Mouse (Mus musculus): ENCODE results near the gene Crk.

- TF ChIP-seq POLR2A (IDR thresholded peaks at IDR 0.05; ENCODE audit: borderline replicate concordance, control insufficient read depth, low read depth, low read length) (no peak; the same call in 1 of the 2 replicates), CTCF (IDR thresholded peaks at IDR 0.05; ENCODE audit: control insufficient read depth, insufficient read depth, low read length) (peak; percentile 48)
Measured at GRCm38 (mm10) chr11:75679439-75680171, 546 bp downstream of the Crk start.

Data from bone marrow, adult 2 months (tissue).